Mouse (Mus musculus) MEL (cell line): ENCODE data around the gene Zfp988. TPM values are rescaled to one million over a fixed set of nuclear protein-coding genes. Genes with fewer than 3 reads are reported as not detected.
"Not testable (repeated sequence)": the region's sequence is repeated elsewhere in the genome, so short reads cannot be mapped to it uniquely, and the experiment has no call there.

Source experiments
- DNase-seq: peaks from one replicate; pipeline ENCODE4 v3.0.0; 2011; ENCODE audit warnings: low read depth, low spot score
- H3K27ac ChIP-seq: 2 replicates; pipeline ENCODE4 v1.5.1; 2012; ENCODE audit warnings: low read depth, mild to moderate bottlenecking, control low read depth, low read length, moderate library complexity; ENCODE audit not compliant: control insufficient read depth
- H3K27me3 ChIP-seq, 2 experiments: fragments of 150-350 bp in 1 of 2; sonication (generic) in 1 of 2; 2 replicates each; pipeline ENCODE4 v1.6.1; 2012; ENCODE audit warnings: low read length in 2 of 2, mild to moderate bottlenecking in 2 of 2, improper control_type of control experiment in 1 of 2, moderate library complexity in 1 of 2; ENCODE audit not compliant: insufficient read depth in 2 of 2, control insufficient read depth in 1 of 2
- H3K36me3 ChIP-seq, 2 experiments: 2 replicates each; pipeline ENCODE4 v1.6.1; 2012 to 2014; ENCODE audit warnings: low read length in 2 of 2, improper control_type of control experiment in 1 of 2, inconsistent platforms in 1 of 2, mild to moderate bottlenecking in 1 of 2; ENCODE audit not compliant: insufficient read depth in 2 of 2, control insufficient read depth in 1 of 2
- H3K4me1 ChIP-seq, 2 experiments: fragments of 150-350 bp in 1 of 2; sonication (generic) in 1 of 2; 2 replicates each; pipeline ENCODE4 v1.6.1; 2012; ENCODE audit warnings: low read length in 2 of 2, improper control_type of control experiment in 1 of 2, mild to moderate bottlenecking in 1 of 2; ENCODE audit not compliant: insufficient read depth in 2 of 2, control insufficient read depth in 1 of 2
- H3K4me3 ChIP-seq, 2 experiments: fragments of 150-350 bp in 1 of 2; sonication (generic) in 1 of 2; 2 replicates each; pipeline ENCODE4 v1.5.1; 2012; ENCODE audit warnings: low read depth in 2 of 2, low read length in 2 of 2, mild to moderate bottlenecking in 2 of 2, moderate library complexity in 2 of 2, control low read depth in 1 of 2, improper control_type of control experiment in 1 of 2; ENCODE audit not compliant: control insufficient read depth in 1 of 2, insufficient read depth in 1 of 2
- H3K79me2 ChIP-seq: 2 replicates; pipeline ENCODE4 v1.6.1; 2012; ENCODE audit warnings: mild to moderate bottlenecking, low read length, moderate library complexity; ENCODE audit not compliant: control insufficient read depth, poor library complexity, insufficient read depth
- H3K9ac ChIP-seq: 2 replicates; pipeline ENCODE4 v1.6.1; 2012; ENCODE audit warnings: low read depth, mild to moderate bottlenecking, control low read depth, low read length, moderate library complexity; ENCODE audit not compliant: control insufficient read depth, poor library complexity, severe bottlenecking
- H3K9me3 ChIP-seq: fragments of 150-350 bp; sonication (generic); replicated peaks from 2 replicates; pipeline ENCODE4 v1.6.1; 2012; ENCODE audit warnings: mild to moderate bottlenecking, low read length, improper control_type of control experiment, moderate library complexity; ENCODE audit not compliant: insufficient read depth
- polyA plus RNA-seq, 2 experiments: library from polyadenylated mRNA; stranded (reverse) in 1 of 2; unstranded in 1 of 2; fragments of >175 nt in 1 of 2; fragments of >200 nt in 1 of 2; gene quantifications; 2 replicates each; pipeline versions ENCODE4 v1.2.1 to v1.2.4; 2012; ENCODE audit warnings: low replicate concordance in 2 of 2, low read depth in 1 of 2; ENCODE audit not compliant: insufficient read length in 2 of 2, insufficient read depth in 1 of 2, missing spikeins in 1 of 2
- total RNA-seq: library from RNA; depleted of rRNA; stranded (reverse); fragments of 300-350 nt; gene quantifications from 2 replicates; pipeline ENCODE4 v1.2.3, GENCODE M21; 2012

The Zfp988 gene
- total and polyA plus RNA-seq, 3 experiments: 0.19 to 0.43 TPM; not detected in 1

DNA sequence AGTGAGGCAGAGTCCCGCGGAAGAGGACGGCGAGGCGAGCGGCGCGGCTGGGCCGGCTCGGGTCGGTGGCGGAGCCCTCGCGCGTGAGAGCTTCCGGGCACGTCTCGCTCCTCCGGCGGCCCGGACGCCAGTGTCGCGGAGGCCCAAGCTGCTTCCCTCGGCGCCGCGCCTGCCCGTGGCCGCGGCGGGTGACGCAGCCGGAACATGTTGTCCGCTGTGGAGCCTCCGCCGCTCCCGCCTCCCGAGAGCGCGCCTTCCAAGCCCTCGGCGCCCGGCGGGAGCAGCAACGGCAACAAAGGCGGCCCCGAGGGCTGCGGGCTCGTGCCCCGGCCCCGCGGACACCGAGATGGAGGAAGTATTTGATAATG lies 29.7 kb upstream of the Zfp988 start:
- not testable (repeated sequence) for DNase-seq, H3K4me1 ChIP-seq, H3K27ac ChIP-seq, H3K36me3 ChIP-seq, H3K79me2 ChIP-seq, H3K4me3 ChIP-seq, H3K9ac ChIP-seq, H3K9me3 ChIP-seq, H3K27me3 ChIP-seq

GRCm38 (mm10) chr4:147280406-147280805 lies 25.1 kb upstream of the Zfp988 start:
- not testable (repeated sequence) for H3K9me3 ChIP-seq, H3K4me3 ChIP-seq, H3K4me1 ChIP-seq, H3K79me2 ChIP-seq, H3K9ac ChIP-seq, H3K27ac ChIP-seq, H3K36me3 ChIP-seq, H3K27me3 ChIP-seq, DNase-seq

DNA sequence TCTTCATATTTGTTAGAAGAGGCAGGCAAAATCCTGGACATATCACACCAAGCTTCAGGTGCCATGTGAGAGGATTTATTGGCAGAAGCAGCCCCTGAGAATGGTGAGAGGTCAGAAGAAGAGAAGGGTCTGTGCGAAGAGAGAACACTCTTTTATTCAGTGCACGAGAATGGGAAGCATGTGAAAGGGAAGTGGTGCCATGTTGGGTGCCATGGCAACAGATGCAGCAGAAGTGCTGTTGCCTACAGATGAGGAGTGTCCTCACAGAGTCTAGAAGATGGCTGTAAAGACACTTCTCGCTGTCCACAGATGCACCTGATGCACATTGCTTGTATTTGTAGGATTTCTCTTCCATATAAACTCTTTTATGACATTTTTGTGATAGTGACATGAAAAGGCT lies 6.9 kb upstream of the Zfp988 start:
- not testable (repeated sequence) for H3K4me3 ChIP-seq, H3K27ac ChIP-seq, H3K9me3 ChIP-seq, H3K9ac ChIP-seq, DNase-seq, H3K36me3 ChIP-seq, H3K79me2 ChIP-seq, H3K4me1 ChIP-seq, H3K27me3 ChIP-seq

GRCm38 (mm10) chr4:147302375-147302774 lies 3.1 kb upstream of the Zfp988 start:
- not testable (repeated sequence) for H3K9me3 ChIP-seq, H3K36me3 ChIP-seq, H3K4me1 ChIP-seq, H3K4me3 ChIP-seq, H3K27me3 ChIP-seq, H3K79me2 ChIP-seq, DNase-seq, H3K9ac ChIP-seq, H3K27ac ChIP-seq

- H3K4me3 ChIP-seq, H3K36me3 ChIP-seq, H3K4me1 ChIP-seq, DNase-seq, H3K9ac ChIP-seq, H3K79me2 ChIP-seq, H3K9me3 ChIP-seq, H3K27me3 ChIP-seq, H3K27ac ChIP-seq: not testable (repeated sequence)
These were observed 29.7 kb downstream of the Zfp988 start for GRCm38 (mm10) chr4:147335036-147335690.

DNA sequence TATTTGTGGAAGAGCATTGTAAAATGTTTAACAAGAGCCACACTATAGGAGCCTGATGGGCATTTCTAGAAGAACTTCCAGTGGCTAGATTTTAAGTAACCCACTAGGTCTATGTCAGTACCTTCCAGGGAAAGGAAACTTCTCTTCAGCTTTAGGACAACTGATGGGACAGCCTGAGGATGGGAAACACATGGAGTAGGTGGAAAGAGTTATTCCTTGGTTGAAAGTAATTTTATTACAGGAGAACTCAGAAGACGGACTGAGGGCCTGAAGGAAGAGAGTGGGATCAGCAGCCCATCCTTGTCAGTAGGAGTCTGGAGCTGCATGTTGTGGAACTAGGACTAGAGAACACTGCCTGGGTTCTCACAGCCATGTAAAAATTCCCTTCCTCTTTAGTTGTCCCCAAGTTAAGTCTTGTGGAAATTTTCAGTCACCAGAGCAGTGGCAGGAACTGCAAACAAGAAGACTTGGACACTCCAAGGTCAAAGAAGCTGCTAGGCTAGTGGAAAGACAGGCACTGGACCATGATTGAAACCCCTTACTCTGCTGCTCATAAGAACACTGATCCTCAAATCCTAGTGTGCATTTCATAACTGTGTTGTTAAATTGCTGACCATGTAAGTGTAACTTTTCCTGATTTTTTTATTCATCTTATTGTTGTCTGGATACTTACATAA lies 30.4 kb downstream of the Zfp988 start:
- H3K36me3 ChIP-seq, H3K27ac ChIP-seq, H3K27me3 ChIP-seq, H3K4me3 ChIP-seq, H3K9ac ChIP-seq, H3K79me2 ChIP-seq, H3K4me1 ChIP-seq, DNase-seq, H3K9me3 ChIP-seq: not testable (repeated sequence)

DNA sequence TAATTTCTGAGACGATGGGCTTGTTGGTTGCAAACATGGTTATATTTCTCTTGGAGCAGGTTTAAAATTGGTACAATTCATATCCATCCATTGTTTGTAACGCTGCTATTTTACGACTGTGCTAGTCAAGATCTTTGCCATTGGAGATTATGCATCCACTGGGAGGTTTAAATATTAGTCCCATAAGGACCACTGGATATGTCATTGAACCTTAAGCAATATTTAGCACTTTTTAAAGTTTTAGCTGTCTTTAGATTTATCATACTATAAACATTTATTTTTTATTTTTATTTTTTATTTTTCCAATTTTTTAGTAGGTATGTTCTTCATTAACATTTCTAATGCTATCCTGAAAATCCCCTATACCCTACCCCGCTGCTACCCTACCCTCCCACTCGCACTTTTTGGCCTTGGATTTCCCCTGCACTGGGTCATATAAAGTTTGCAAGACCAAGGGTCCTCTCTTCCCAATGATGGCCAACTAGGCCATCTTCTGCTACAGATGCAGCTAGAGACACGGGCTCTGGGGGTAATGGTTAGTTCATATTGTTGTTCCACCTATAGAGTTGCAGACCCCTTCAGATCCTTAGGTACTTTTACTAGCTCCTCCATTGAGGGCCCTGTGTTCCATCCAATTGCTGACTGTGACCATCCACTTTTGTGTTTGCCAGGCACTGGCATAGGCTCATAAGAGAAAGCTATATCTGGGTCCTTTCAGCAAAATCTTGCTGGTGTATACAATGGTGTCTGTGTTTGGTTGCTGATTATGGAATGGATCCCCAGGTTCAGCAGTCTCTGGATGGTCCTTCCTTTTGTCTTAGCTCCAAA lies 31.1 kb downstream of the Zfp988 start:
- not testable (repeated sequence) for H3K36me3 ChIP-seq, H3K9ac ChIP-seq, H3K4me3 ChIP-seq, H3K4me1 ChIP-seq, DNase-seq, H3K27me3 ChIP-seq, H3K79me2 ChIP-seq, H3K27ac ChIP-seq, H3K9me3 ChIP-seq
